8 mouse cellular contexts compared by ENCODE assay signal in genomic region chr10:60106146-60106530, GRCm38 (mm10). TPM values are rescaled to one million over a fixed set of nuclear protein-coding genes. Genes with fewer than 3 reads are reported as not detected.
A peak's percentile ranks its signal among the peaks of the same experiment; 100 is the strongest.
DNase-seq lines count a peak whose midpoint lies in the region; ATAC-seq lines count a peak whose summit lies in the region.

Spock2 (plus strand) TSS chr10:60106219.

- H3K4me1 ChIP-seq in forebrain, embryonic 11.5 days (replicated peaks; ENCODE audit: control insufficient read depth, insufficient read depth, low read length): peaks cover 22% of the 10 kb centered on the region; the same call in 1 of the 2 replicates
- peaks cover 13% of the 10 kb centered on the region; the same call in 1 of the 2 replicates for H3K4me1 ChIP-seq in stomach, embryonic 14.5 days (ENCODE audit: control insufficient read depth, insufficient read depth, low read length)

- intact Hi-C loops in heart, postnatal 10 days (cut with DNase I): no loop called here

- 0 out of 2 replicates have a peak within 1 kb of the TSS, but pooled peaks have one; percentile 27 for H3K27ac ChIP-seq in forebrain, embryonic 11.5 days (ENCODE audit: low read depth, low read length)
- H3K27ac ChIP-seq in stomach, embryonic 14.5 days (ENCODE audit: low read length): peak within 1 kb of the TSS; percentile 11; the same call in 1 of the 2 replicates

- ATAC-seq in forebrain, embryonic 11.5 days (replicated peaks; ENCODE audit: low FRiP score): peak; percentile 43
- no peak; the same call in 1 of the 2 replicates for ATAC-seq in stomach, embryonic 14.5 days (ENCODE audit: insufficient number of reproducible peaks, insufficient read depth, low FRiP score, low read depth)

- peak within 1 kb of the TSS; percentile 61 for H3K9ac ChIP-seq in forebrain, embryonic 11.5 days (ENCODE audit: low read length)
- H3K9ac ChIP-seq in stomach, embryonic 14.5 days (replicated peaks; ENCODE audit: low read depth, low read length): peak within 1 kb of the TSS; percentile 60

- peaks cover 21% of the 10 kb centered on the region for H3K27me3 ChIP-seq in forebrain, embryonic 11.5 days (ENCODE audit: control insufficient read depth, insufficient read depth, low read length)
- 0 out of 2 replicates have a peak, but pooled peaks cover 8% of the 10 kb centered on the region for H3K27me3 ChIP-seq in stomach, embryonic 14.5 days (ENCODE audit: control insufficient read depth, insufficient read depth, low read length)

- H3K4me3 ChIP-seq in forebrain, embryonic 11.5 days (ENCODE audit: low read depth, low read length): peak within 1 kb of the TSS; percentile 51
- H3K4me3 ChIP-seq in stomach, embryonic 14.5 days (ENCODE audit: low read depth, low read length): peak within 1 kb of the TSS; percentile 57

- H3K36me3 ChIP-seq in forebrain, embryonic 11.5 days (ENCODE audit: control insufficient read depth, insufficient read depth, low read length): no peaks in the 10 kb centered on the region
- H3K36me3 ChIP-seq in stomach, embryonic 14.5 days (ENCODE audit: control insufficient read depth, insufficient read depth, low read length): no peaks in the 10 kb centered on the region

- H3K9me3 ChIP-seq in forebrain, embryonic 11.5 days (ENCODE audit: control insufficient read depth, low read length): no peaks in the 10 kb centered on the region
- H3K9me3 ChIP-seq in stomach, embryonic 14.5 days (ENCODE audit: control insufficient read depth, low read depth, low read length): no peaks in the 10 kb centered on the region

- H3K4me2 ChIP-seq in forebrain, embryonic 11.5 days (ENCODE audit: low read depth, low read length, severe bottlenecking): peak within 1 kb of the TSS; percentile 98
- H3K4me2 ChIP-seq in stomach, embryonic 14.5 days (replicated peaks; ENCODE audit: low read depth, low read length): peak within 1 kb of the TSS; percentile 99

- peak; percentile 80 for DNase-seq in embryo, embryonic 10 days (ENCODE audit: low spot score)
- DNase-seq in embryo, embryonic 9.5 days (ENCODE audit: extremely low spot score): no peak
- peak; percentile 34 to 40 for DNase-seq in adrenal gland, postnatal 36 days
- DNase-seq in forebrain, embryonic 11.5 days (ENCODE audit: low spot score): peak; percentile 77
- DNase-seq in heart, postnatal 10 days: peak; percentile 23 to 32
- DNase-seq in left cerebral cortex, adult 18-20 months (ENCODE audit: low spot score in 2 of 2): peak; percentile 75 to 81
- DNase-seq in lung, postnatal 36 days: peak; percentile 44

- WGBS in forebrain, embryonic 11.5 days: 1% methylated on average over 22 of the region's 22 CpGs
- WGBS in stomach, embryonic 14.5 days: 2% methylated on average over 22 of the region's 22 CpGs

RNA-seq across cellular contexts. Expression of gene Spock2, which starts in this region (rescaled TPM):
- 10 to 100 TPM; 29.0 to 34.4 TPM for total RNA-seq in adrenal gland, postnatal 36 days (2021)
- polyA plus RNA-seq in forebrain, embryonic 11.5 days (2014; fragmentation: Nextera tagmentation; extraction: Ambion mirVana): 5.5 and 5.7 TPM in 2 replicates
- total RNA-seq in heart, postnatal 10 days (2021): 10 to 100 TPM in 1 of 2 experiments, 1 to 10 TPM in 1; 8.8 to 11.0 TPM
- total RNA-seq in left cerebral cortex, adult 18-20 months (2021): 100 to 1,000 TPM; 536 to 539 TPM
- polyA plus RNA-seq in stomach, embryonic 14.5 days (2014; fragmentation: Nextera tagmentation; extraction: Ambion mirVana): 3.8 and 5.7 TPM in 2 replicates

Comparison
In these comparisons a context has a peak if more than half of its experiments do, and no peak if none do; other contexts are left out.
1. RNA of gene Spock2 (total RNA-seq): 536 to 539 TPM in left cerebral cortex, adult 18-20 months; 29.0 to 34.4 TPM in adrenal gland, postnatal 36 days and 8.8 to 11.0 TPM in heart, postnatal 10 days; every median in the first group is over 10 times any median in the second.